Mouse (Mus musculus): ENCODE results near the gene Pcnx3.

DNA sequence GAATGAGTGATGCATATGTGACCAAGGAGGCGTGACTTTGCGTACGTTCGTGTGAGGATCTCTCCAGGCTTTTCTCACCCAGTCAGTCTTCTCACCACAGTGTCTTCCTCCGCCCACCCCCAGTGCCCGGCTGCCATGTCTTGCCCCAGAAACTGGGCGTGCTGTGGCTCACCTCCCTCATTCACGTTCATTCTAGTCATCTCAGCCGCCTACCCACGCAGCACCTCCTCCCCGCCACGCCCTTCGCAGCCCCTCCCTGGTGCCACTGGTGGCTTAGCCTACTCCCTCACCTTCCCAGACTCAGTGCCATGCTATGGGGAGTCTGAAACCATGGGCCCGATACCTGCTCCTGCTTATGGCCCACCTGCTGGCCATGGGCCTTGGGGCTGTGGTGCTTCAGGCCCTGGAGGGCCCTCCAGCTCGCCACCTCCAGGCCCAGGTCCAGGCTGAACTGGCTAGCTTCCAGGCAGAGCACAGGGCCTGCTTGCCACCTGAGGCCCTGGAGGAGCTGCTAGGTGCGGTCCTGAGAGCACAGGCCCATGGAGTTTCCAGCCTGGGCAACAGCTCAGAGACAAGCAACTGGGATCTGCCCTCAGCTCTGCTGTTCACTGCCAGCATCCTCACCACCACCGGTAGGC is 15.6 kb upstream of the Pcnx3 start, which contains the start of gene Kcnk7:
- TF ChIP-seq CTCF (IDR thresholded peaks at IDR 0.05; ENCODE audit: low read depth, low read length) (no peak), POLR2A (IDR thresholded peaks at IDR 0.05; ENCODE audit: borderline replicate concordance, low read depth, low read length) (no peak)

Data from bone marrow macrophage, adult 2 months (primary cell).